Mouse (Mus musculus): ENCODE measurements around the gene Acacb.

Acacb gene

DNA sequence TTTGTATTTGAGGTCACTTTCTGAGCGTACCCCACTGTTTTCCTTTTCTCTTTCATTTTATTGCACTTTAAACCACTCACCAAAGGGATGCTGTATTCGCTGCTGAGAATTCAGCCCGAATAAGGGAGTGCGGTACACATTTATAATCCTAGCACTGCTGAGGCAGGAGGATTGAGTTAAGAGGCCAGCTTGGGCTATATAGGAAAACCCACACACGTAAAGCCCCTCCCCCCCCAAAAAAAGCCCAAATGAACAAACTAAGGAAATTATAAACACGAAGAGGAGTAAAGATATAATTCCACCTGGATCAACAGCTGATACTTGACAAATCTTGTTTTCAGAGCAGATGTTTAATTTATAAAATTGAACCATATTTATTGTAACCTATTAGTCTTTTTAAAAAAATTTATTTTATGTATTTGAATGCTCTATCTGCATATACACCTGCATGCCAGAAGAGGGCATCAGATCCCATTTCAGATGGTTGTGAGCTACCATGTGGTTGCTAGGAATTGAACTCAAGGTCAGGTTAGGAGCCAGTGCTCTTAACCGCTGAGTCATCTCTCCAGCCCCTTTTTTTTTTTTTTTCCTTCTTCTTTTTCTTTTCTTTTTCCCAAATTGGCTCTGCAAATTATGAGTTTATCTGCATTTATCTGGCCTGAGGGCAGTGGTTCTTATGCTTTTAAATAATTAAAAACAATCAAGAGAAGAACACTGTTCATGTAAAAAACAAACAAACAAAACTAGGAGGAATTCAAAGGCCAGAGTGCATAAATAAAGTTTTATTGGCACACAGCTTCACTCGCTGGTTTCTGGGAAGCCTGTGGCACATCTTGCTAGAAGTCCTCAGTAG is 30.4 kb downstream of the Acacb start:
- no peak for DNase-seq (ENCODE audit: low spot score)

- no peak for DNase-seq (ENCODE audit: low spot score)
These were observed 31.8 kb downstream of the Acacb start for GRCm38 (mm10) chr5:114177966-114178719.

DNA sequence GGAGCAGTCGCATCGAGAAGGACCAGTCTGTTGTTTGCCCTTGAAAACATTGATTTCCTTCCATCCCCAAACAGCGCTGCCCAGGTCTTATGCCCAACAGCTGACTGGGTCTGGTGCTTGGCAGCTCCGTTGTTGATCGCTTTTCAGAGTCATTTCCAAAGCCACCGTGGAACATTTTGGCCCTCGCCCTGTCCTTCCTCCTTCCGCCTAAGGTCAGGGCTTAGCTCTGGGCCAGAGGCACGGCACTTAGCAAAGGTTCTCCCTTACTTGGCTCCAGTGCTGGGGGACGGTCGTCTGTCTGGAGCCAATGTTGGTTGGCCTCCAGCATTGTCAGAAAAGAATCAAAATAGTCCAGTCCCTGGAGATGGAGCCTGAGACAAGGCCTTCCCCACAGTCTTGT is 33.2 kb downstream of the Acacb start:
- DNase-seq (ENCODE audit: low spot score) = peak; percentile 80

DNA sequence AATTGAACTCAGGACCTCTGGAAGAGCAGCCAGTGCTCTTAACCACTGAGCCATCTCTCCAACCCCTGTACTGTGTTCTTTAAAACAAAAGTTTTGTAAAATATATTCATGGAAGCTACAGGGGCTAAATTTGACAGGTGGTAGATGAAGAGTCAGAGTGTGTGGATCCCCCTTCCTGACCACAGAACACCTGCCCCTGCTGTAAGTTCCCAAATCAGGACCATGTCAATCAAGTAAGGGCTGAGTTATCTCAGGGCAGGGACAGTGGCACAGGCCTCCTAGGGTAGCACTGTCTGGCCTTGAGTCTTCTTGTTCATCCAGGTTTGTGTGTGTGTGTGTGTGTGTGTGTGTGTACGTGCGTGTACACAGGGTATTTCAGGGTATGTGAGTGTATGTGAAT is 37.2 kb downstream of the Acacb start:
- no peak for DNase-seq (ENCODE audit: low spot score)

GRCm38 (mm10) chr5:114187108-114187507 is 40.8 kb downstream of the Acacb start:
- no peak for DNase-seq (ENCODE audit: low spot score)

GRCm38 (mm10) chr5:114188900-114189464 is 42.6 kb downstream of the Acacb start:
- no peak for DNase-seq (ENCODE audit: low spot score)

- no peak for DNase-seq (ENCODE audit: low spot score)
These were observed 47.8 kb downstream of the Acacb start for GRCm38 (mm10) chr5:114194161-114194560.

DNA sequence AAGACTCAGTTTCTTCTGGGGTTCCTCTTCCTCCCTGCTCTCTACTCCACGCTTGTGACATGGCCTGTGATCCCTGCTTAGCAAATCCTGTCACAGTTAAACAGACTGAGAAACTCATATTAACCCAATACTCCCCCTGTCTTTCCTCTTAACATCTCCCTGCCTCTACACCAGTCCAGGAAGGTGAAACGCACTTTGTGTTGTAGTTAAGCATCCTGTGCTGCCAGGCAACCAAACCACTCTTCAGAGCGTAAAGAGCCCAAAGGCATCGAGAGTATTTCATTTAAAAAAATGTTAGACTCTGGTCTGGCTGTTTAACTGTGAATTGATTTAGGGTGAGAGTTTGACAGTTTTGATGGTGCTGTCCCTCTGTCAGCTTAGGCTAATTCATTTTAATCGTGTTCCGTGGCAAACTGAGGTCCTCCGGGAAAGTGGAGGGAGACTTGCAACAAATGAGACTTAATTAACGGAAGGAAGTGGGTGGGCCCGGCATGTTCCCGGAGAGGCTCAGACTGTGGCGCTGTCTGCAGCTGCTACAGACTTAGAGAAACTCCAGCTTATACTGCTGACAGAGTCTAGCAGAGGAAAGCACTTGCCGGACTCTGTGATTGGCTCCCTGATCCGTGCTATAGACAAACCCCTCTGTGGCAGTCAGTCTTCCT is 52.9 kb downstream of the Acacb start:
- peak; percentile 70 for DNase-seq (ENCODE audit: low spot score)

DNA sequence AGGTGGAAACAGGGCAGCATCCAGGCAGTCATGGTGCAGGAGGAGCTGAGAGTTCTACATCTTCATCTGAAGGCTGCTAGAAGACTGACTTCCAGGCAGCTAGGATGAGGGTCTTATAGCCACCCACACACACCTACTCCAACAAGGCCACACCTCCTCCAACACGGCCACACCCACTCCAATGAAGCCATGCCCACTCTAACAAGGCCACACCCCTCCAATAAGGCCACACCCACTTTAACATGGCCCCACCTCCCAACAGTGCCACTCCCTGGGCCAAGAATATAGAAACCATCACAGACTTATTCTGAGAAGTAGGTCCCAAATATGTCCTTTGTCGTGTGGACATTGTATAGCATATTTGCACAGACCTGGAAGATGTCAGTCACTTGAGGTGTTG is 59.8 kb downstream of the Acacb start:
- DNase-seq (ENCODE audit: low spot score) = no peak

DNA sequence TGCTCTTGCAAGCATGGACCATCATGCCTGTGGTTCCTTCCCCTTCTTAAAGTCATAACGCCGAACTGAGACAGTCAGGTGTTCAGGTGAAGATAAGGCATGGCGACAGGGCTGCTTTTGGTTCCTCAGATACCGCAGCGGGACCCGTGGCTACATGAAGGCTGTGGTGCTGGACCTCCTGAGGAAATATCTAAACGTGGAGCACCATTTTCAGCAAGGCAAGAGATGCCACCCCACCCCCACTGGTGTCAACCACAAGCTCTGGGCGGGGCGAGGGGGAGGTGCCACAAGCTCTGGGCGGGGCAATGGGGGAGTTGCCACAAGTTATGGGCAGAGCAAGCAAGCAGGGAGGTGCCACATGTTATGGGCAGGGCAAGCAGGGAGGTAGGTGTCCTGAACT is 66.8 kb downstream of the Acacb start:
- DNase-seq (ENCODE audit: low spot score) = no peak

DNA sequence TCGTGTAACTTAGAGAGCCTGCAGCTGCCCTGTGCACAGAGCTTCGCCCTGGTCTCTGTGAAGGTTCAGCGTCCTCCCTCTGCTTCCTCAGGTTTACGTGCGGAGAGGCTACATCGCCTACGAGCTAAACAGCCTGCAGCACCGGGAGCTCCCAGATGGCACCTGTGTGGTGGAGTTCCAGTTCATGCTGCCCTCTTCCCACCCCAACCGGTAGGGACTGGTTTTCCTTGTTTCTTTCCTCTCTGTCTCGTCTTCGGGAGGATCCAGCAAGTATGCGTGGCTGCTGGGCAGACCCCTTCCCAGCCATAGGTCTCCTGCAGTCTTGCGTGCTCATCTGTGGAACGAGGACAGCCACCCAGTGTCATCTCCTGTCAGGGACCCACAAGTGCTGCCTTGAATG is 72.4 kb downstream of the Acacb start:
- no peak for DNase-seq (ENCODE audit: low spot score)

DNA sequence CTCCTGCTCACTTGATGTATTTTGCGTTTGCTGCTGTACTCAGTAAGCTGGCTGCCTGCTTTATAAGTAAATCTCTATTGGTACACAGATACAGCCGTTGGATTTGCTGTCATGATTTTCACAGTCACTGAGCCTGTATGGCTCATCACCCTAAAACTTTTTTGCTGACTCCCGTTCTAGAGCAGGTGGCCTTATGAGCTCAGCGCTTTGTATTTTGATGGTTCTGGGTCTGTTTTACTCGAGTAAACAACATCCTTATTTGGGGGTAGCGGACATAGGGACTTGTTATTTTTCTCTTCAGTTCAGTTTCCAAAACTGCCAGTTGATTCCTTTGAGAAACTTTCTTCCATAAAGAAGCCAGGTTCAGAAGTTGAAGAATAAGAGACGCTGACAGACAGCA is 79.7 kb downstream of the Acacb start:
- DNase-seq (ENCODE audit: low spot score) = no peak

GRCm38 (mm10) chr5:114228901-114229300 is 82.6 kb downstream of the Acacb start:
- DNase-seq (ENCODE audit: low spot score) = no peak

- DNase-seq (ENCODE audit: low spot score) = no peak
These were observed 92.6 kb downstream of the Acacb start for GRCm38 (mm10) chr5:114238924-114239323.

GRCm38 (mm10) chr5:114239737-114240136 is 93.4 kb downstream of the Acacb start:
- DNase-seq (ENCODE audit: low spot score) = no peak

- no peak for DNase-seq (ENCODE audit: low spot score)
These were observed 100.1 kb downstream of the Acacb start for GRCm38 (mm10) chr5:114246465-114246864.

- DNase-seq (ENCODE audit: low spot score) = peak; percentile 65
These were observed 101.8 kb downstream of the Acacb start for GRCm38 (mm10) chr5:114248174-114248589.

- DNase-seq (ENCODE audit: low spot score) = no peak
These were observed 113.2 kb downstream of the Acacb start for GRCm38 (mm10) chr5:114259495-114259894.

- DNase-seq (ENCODE audit: low spot score) = no peak
These were observed 115.2 kb downstream of the Acacb start for GRCm38 (mm10) chr5:114261494-114261893.

GRCm38 (mm10) chr5:114264030-114264459 is 117.7 kb downstream of the Acacb start:
- DNase-seq (ENCODE audit: low spot score) = no peak

GRCm38 (mm10) chr5:114264791-114265190 is 118.5 kb downstream of the Acacb start:
- DNase-seq (ENCODE audit: low spot score) = no peak

DNA sequence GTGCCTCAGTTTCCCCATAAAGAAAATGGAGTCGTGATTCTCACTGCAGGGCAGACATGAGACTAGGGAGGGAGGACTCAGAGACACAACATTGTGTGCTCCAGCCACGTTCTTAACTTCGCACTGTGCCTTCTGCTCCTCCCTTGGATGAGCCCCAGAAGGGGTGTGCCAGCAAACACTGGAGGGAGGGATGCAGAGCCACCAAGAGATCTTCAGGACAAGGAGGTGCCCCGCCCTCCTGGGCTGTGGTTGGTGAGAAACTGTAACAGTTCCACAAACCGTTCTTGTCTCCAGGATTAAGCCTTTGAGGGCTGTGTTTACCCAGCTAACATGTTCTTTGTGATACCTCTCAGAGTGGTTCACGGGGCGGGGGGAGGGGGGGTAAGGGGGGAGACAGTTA is 122.3 kb downstream of the Acacb start:
- peak; percentile 48 for DNase-seq (ENCODE audit: low spot score)

All from lung, postnatal 25 days (tissue).